Mouse (Mus musculus): ENCODE results near the gene Tat. TPM values are rescaled to one million over a fixed set of nuclear protein-coding genes. Genes with fewer than 3 reads are reported as not detected.
"Not testable (repeated sequence)": the region's sequence is repeated elsewhere in the genome, so short reads cannot be mapped to it uniquely, and the experiment has no call there.

The Tat gene
- total and polyA plus RNA-seq, 3 experiments, result 0.24 to 5.9 (median 0.56) TPM

- DNase-seq, result no peak
These were observed 7.7 kb upstream of the Tat start for GRCm38 (mm10) chr8:109982386-109983105.

- peak; percentile 41 for DNase-seq
These were observed 6.3 kb upstream of the Tat start for GRCm38 (mm10) chr8:109983944-109984343.

- DNase-seq, result peak; percentile 58
These were observed 3.9 kb upstream of the Tat start for GRCm38 (mm10) chr8:109986384-109986783.

GRCm38 (mm10) chr8:109987776-109988175 is 2.5 kb upstream of the Tat start:
- no peak for DNase-seq

GRCm38 (mm10) chr8:109989151-109989550 is 1.1 kb upstream of the Tat start:
- no peak for DNase-seq

- no peak for DNase-seq
These were observed 1.9 kb downstream of the Tat start for GRCm38 (mm10) chr8:109992166-109992565.

- DNase-seq, result no peak
These were observed 2.7 kb downstream of the Tat start for GRCm38 (mm10) chr8:109992951-109993350.

- no peak for DNase-seq
These were observed 7.1 kb downstream of the Tat start for GRCm38 (mm10) chr8:109997381-109997780.

GRCm38 (mm10) chr8:109998066-109998465 is 7.8 kb downstream of the Tat start:
- DNase-seq, result no peak

- DNase-seq, result no peak
These were observed 9.7 kb downstream of the Tat start for GRCm38 (mm10) chr8:109999974-110000373.

GRCm38 (mm10) chr8:110002953-110003352 is 12.7 kb downstream of the Tat start:
- peak; percentile 17 for DNase-seq

GRCm38 (mm10) chr8:110004300-110004699 is 14.1 kb downstream of the Tat start:
- DNase-seq, result no peak

- no peak for DNase-seq
These were observed 16.2 kb downstream of the Tat start for GRCm38 (mm10) chr8:110006312-110007023.

- DNase-seq, result no peak
These were observed 18.2 kb downstream of the Tat start for GRCm38 (mm10) chr8:110008228-110008994.

GRCm38 (mm10) chr8:110008995-110009446 is 18.8 kb downstream of the Tat start:
- no peak for DNase-seq

- peak; percentile 45 for DNase-seq
These were observed 20.6 kb downstream of the Tat start for GRCm38 (mm10) chr8:110010868-110011267.

GRCm38 (mm10) chr8:110022081-110022480 is 31.8 kb downstream of the Tat start:
- no peak for DNase-seq

GRCm38 (mm10) chr8:110022768-110023344 is 32.6 kb downstream of the Tat start:
- DNase-seq, result no peak

GRCm38 (mm10) chr8:110033771-110034170 is 43.5 kb downstream of the Tat start:
- not testable (repeated sequence) for DNase-seq

- DNase-seq, result no peak
These were observed 44.1 kb downstream of the Tat start for GRCm38 (mm10) chr8:110034331-110034730.

- no peak for DNase-seq
These were observed 45.9 kb downstream of the Tat start for GRCm38 (mm10) chr8:110036156-110036555.

- DNase-seq, result no peak
These were observed 49.0 kb downstream of the Tat start for GRCm38 (mm10) chr8:110039216-110039615.
